Mouse (Mus musculus): Measurements from ENCODE around the gene Osbp2. TPM values are rescaled to one million over a fixed set of nuclear protein-coding genes. Genes with fewer than 3 reads are reported as not detected.

Osbp2 gene
- polyA plus RNA-seq, 1 experiment from 2014 or later, result 0.09 TPM

DNA sequence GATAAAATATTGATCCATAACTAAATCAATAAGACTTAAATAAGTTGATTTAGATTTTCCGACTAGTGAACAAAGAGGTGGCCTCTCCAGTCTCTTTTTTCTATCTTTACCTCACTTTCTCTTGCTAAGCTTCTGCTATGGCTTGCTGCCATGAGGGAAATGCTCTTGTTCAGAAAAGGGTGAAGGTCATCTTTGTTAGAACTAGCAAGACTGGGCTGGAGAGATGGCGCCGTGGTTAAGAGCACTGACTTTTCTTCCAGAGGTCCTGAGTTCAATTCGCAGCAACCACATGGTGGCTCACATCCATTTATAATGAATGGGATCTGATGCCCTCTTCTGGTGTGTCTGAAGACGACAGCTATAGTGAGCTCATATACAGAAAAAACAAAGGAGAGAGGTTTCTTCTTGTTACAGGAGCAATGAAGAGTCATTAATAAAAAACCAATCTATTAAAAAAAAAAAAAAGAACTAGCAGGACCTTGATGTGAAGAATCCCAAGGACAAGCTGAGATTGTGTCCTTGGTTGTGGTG is 167.6 kb downstream of the Osbp2 start:
- H3K36me3 ChIP-seq (ENCODE audit: control insufficient read depth, insufficient read depth), result no peaks in the 10 kb centered on the region
- H3K27me3 ChIP-seq (ENCODE audit: control insufficient read depth, insufficient read depth, low read depth, low read length), result no peaks in the 10 kb centered on the region
- no peak overlapping the region for H3K4me3 ChIP-seq (ENCODE audit: low read depth, low read length)
- H3K9ac ChIP-seq (ENCODE audit: low read depth, low read length), result no peak overlapping the region
- no peak overlapping the region for H3K4me2 ChIP-seq (ENCODE audit: low read depth, low read length)
- WGBS (ENCODE audit: insufficient replicate concordance), result 57% methylated on average over 5 of the region's 5 CpGs
- no peak overlapping the region for H3K27ac ChIP-seq (ENCODE audit: low read length)
- no peaks in the 10 kb centered on the region for H3K4me1 ChIP-seq (ENCODE audit: control insufficient read depth, low read depth, low read length)
- no peaks in the 10 kb centered on the region for H3K9me3 ChIP-seq (replicated peaks; ENCODE audit: control insufficient read depth, low read length)
- ATAC-seq (ENCODE audit: low read depth), result no peak

DNA sequence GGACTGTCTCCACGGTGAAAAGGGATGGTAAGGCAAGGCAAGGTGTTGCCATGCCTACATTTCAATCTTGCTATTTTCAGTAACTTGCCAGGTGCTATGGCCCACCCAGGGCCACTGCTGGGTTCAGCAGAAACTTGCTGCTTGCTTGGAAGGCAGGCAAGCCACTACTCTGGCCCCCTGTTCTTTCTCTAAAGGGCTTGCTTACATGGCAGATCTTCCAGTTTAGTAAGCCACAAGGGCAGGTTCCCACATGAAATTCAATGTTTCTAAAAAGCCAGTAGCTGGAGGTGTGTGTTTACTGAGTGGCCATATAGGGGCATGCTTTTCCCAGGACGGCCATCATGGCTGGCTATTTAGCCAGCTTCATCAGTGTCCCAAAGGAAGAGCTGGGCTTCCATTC is 172.0 kb downstream of the Osbp2 start:
- no peak for ATAC-seq (ENCODE audit: low read depth)
- no peak overlapping the region for H3K4me2 ChIP-seq (ENCODE audit: low read depth, low read length)
- no peaks in the 10 kb centered on the region for H3K4me1 ChIP-seq (ENCODE audit: control insufficient read depth, low read depth, low read length)
- H3K36me3 ChIP-seq (ENCODE audit: control insufficient read depth, insufficient read depth), result peaks cover 33% of the 10 kb centered on the region
- no peaks in the 10 kb centered on the region for H3K9me3 ChIP-seq (replicated peaks; ENCODE audit: control insufficient read depth, low read length)
- H3K9ac ChIP-seq (ENCODE audit: low read depth, low read length), result no peak overlapping the region
- WGBS (ENCODE audit: insufficient replicate concordance), result 72% methylated on average over 2 of the region's 2 CpGs
- no peak overlapping the region for H3K27ac ChIP-seq (ENCODE audit: low read length)
- H3K4me3 ChIP-seq (ENCODE audit: low read depth, low read length), result no peak overlapping the region
- H3K27me3 ChIP-seq (ENCODE audit: control insufficient read depth, insufficient read depth, low read depth, low read length), result no peaks in the 10 kb centered on the region

DNA sequence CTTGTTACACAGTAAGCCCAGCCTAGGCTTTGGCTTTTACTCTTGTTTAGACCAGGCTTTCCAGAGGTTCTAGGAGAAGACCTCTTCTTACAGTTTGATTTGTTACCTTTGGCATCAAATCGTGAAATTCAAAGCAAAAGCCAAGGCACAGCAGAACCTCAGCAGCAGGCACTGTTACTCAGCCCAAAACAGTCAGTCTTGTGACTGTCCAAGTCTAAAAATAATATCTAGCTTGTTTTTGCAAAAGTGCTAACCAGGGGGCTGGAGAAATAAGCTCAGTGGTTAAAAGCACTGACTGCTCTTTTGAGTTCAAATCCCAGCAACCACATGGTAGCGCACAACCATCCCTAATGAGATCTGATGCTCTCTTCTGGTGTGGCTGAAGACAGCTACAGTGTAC is 176.8 kb downstream of the Osbp2 start:
- H3K4me3 ChIP-seq (ENCODE audit: low read depth, low read length), result no peak overlapping the region
- no peak overlapping the region for H3K9ac ChIP-seq (ENCODE audit: low read depth, low read length)
- H3K4me2 ChIP-seq (ENCODE audit: low read depth, low read length), result no peak overlapping the region
- H3K9me3 ChIP-seq (replicated peaks; ENCODE audit: control insufficient read depth, low read length), result no peaks in the 10 kb centered on the region
- no peaks in the 10 kb centered on the region for H3K4me1 ChIP-seq (ENCODE audit: control insufficient read depth, low read depth, low read length)
- ATAC-seq (ENCODE audit: low read depth), result no peak
- no peak overlapping the region for H3K27ac ChIP-seq (ENCODE audit: low read length)
- no peaks in the 10 kb centered on the region for H3K27me3 ChIP-seq (ENCODE audit: control insufficient read depth, insufficient read depth, low read depth, low read length)
- WGBS (ENCODE audit: insufficient replicate concordance), result 72% methylated on average over 2 of the region's 2 CpGs
- peaks cover 50% of the 10 kb centered on the region for H3K36me3 ChIP-seq (ENCODE audit: control insufficient read depth, insufficient read depth)

DNA sequence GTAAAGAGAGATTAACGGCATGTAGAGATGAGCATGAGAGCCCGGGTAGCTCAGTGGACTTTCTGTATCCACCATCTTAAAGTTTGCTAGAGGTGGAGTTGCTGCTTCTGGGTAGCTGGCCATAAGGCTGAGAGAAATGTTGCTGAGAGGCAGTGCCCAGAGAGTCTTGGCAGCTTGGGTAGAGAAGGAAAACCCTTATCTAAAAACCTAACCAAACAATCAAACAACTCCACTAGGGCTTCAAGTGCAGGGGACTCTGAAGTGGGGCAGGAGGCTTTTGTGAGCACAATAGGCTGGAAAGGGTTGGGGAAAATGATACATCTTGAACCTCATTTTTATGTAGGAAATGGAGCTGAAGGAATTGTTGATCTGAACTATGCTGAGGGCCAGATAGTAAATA is 177.4 kb downstream of the Osbp2 start:
- Histone ChIP-seq H3K4me2 (ENCODE audit: low read depth, low read length) (no peak overlapping the region), H3K27ac (ENCODE audit: low read length) (no peak overlapping the region), H3K4me3 (ENCODE audit: low read depth, low read length) (no peak overlapping the region), H3K27me3 (ENCODE audit: control insufficient read depth, insufficient read depth, low read depth, low read length) (no peaks in the 10 kb centered on the region), H3K9me3 (replicated peaks; ENCODE audit: control insufficient read depth, low read length) (no peaks in the 10 kb centered on the region), H3K36me3 (ENCODE audit: control insufficient read depth, insufficient read depth) (peaks cover 50% of the 10 kb centered on the region), H3K4me1 (ENCODE audit: control insufficient read depth, low read depth, low read length) (no peaks in the 10 kb centered on the region), H3K9ac (ENCODE audit: low read depth, low read length) (no peak overlapping the region)
- 84% methylated on average over 2 of the region's 2 CpGs for WGBS (ENCODE audit: insufficient replicate concordance)
- ATAC-seq (ENCODE audit: low read depth), result no peak

DNA sequence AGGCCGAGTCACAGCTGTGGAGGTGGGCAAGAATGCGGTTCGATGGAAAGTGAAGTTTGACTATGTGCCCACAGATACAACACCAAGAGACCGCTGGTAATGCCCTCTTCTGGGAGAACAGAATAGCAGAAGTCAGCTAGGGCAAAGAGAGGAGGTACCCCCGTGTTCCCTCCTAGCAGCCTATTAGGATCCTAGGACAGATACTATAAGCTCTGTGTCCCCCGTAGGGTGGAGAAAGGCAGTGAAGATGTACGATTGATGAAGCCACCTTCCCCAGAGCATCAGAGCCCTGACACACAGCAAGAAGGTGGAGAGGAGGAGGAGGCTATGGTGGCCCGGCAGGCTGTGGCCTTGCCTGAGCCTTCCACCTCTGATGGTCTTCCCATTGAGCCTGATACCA is 178.3 kb downstream of the Osbp2 start:
- no peak for ATAC-seq (ENCODE audit: low read depth)
- Histone ChIP-seq H3K4me3 (ENCODE audit: low read depth, low read length) (no peak overlapping the region), H3K4me1 (ENCODE audit: control insufficient read depth, low read depth, low read length) (no peaks in the 10 kb centered on the region), H3K9me3 (replicated peaks; ENCODE audit: control insufficient read depth, low read length) (no peaks in the 10 kb centered on the region), H3K4me2 (ENCODE audit: low read depth, low read length) (no peak overlapping the region), H3K36me3 (ENCODE audit: control insufficient read depth, insufficient read depth) (peaks cover 52% of the 10 kb centered on the region), H3K27me3 (ENCODE audit: control insufficient read depth, insufficient read depth, low read depth, low read length) (no peaks in the 10 kb centered on the region), H3K27ac (ENCODE audit: low read length) (no peak overlapping the region), H3K9ac (ENCODE audit: low read depth, low read length) (no peak overlapping the region)
- 86% methylated on average over 8 of the region's 8 CpGs for WGBS (ENCODE audit: insufficient replicate concordance)

DNA sequence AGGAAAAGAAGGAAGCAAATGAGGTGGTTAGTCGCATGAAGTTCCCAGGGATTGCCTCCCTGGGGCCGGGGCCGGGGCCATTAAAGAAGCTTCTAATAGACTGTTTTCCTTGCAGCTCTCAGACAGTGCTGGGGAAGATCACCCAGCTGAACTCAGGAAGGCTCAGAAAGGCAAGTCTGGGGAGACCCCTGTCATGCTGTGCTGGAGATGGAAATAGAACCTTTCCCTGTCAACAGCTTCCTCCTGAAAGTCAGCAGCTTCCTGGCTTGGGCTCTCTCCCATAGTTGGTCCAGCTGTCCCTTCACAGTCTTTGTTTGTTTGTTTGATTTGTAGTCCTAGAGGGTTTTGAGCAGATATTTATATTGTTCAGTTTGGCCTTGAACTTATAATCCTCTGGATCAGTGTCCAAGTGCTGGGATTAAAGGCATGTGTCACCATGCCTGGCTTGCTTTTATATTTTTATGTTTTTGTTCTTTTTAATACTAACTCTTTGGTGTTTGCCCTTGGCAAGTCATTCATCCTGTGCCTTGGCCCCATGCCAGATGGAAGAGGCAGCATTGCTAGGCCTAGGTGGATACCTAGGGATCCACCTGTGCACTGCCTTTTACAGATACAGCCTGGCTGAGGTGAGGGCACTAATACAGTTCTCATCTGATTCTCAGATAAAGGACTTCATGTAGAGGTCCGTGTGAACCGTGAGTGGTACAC is 178.8 kb downstream of the Osbp2 start:
- no peak overlapping the region for H3K4me3 ChIP-seq (ENCODE audit: low read depth, low read length)
- 85% methylated on average over 5 of the region's 5 CpGs for WGBS (ENCODE audit: insufficient replicate concordance)
- no peak overlapping the region for H3K27ac ChIP-seq (ENCODE audit: low read length)
- no peak overlapping the region for H3K9ac ChIP-seq (ENCODE audit: low read depth, low read length)
- no peaks in the 10 kb centered on the region for H3K27me3 ChIP-seq (ENCODE audit: control insufficient read depth, insufficient read depth, low read depth, low read length)
- no peaks in the 10 kb centered on the region for H3K4me1 ChIP-seq (ENCODE audit: control insufficient read depth, low read depth, low read length)
- ATAC-seq (ENCODE audit: low read depth), result no peak
- H3K4me2 ChIP-seq (ENCODE audit: low read depth, low read length), result no peak overlapping the region
- H3K36me3 ChIP-seq (ENCODE audit: control insufficient read depth, insufficient read depth), result peaks cover 53% of the 10 kb centered on the region
- no peaks in the 10 kb centered on the region for H3K9me3 ChIP-seq (replicated peaks; ENCODE audit: control insufficient read depth, low read length)

DNA sequence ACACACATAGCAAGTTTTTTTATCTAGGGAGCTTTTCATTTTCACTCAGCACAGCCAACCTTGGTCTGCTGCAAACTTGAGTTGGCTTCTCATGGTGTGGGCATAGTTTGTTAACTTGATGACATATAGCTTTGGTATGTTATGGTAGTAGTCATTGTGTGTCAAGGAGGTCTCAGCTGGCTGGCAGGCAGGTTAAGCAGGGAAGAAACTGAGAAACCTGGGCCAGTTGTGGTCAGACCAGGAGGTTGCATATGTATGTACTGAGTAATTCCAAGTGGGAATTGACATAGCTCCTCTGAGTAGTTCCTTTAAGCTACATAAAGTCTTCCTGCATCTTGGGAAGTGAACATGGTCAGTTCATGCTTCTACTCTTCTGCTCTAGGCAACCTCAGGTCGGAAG is 179.5 kb downstream of the Osbp2 start:
- H3K4me3 ChIP-seq (ENCODE audit: low read depth, low read length), result no peak overlapping the region
- peaks cover 50% of the 10 kb centered on the region for H3K36me3 ChIP-seq (ENCODE audit: control insufficient read depth, insufficient read depth)
- H3K27ac ChIP-seq (ENCODE audit: low read length), result no peak overlapping the region
- no peaks in the 10 kb centered on the region for H3K4me1 ChIP-seq (ENCODE audit: control insufficient read depth, low read depth, low read length)
- ATAC-seq (ENCODE audit: low read depth), result no peak
- 90% methylated on average over 1 of the region's 1 CpGs for WGBS (ENCODE audit: insufficient replicate concordance)
- no peaks in the 10 kb centered on the region for H3K9me3 ChIP-seq (replicated peaks; ENCODE audit: control insufficient read depth, low read length)
- H3K27me3 ChIP-seq (ENCODE audit: control insufficient read depth, insufficient read depth, low read depth, low read length), result no peaks in the 10 kb centered on the region
- no peak overlapping the region for H3K4me2 ChIP-seq (ENCODE audit: low read depth, low read length)
- no peak overlapping the region for H3K9ac ChIP-seq (ENCODE audit: low read depth, low read length)

DNA sequence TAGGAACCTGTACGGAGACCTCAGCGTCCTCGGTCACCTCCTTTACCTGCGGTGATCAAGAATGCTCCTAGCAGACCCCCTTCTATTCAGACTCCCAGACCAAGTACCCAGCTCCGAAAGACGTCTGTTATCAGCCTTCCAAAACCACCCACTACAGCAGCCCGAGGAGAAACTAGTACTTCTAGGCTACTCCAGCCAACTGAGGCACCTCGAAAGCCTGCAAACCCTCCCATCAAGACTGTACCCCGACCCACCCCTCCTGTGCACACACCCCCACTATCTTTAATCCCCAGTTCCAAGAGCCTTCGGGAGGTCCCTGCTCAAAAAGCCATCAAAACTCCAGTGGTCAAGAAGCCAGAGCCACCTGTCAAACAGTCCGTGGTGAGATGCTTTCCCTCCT is 180.0 kb downstream of the Osbp2 start:
- no peaks in the 10 kb centered on the region for H3K4me1 ChIP-seq (ENCODE audit: control insufficient read depth, low read depth, low read length)
- peaks cover 45% of the 10 kb centered on the region for H3K36me3 ChIP-seq (ENCODE audit: control insufficient read depth, insufficient read depth)

DNA sequence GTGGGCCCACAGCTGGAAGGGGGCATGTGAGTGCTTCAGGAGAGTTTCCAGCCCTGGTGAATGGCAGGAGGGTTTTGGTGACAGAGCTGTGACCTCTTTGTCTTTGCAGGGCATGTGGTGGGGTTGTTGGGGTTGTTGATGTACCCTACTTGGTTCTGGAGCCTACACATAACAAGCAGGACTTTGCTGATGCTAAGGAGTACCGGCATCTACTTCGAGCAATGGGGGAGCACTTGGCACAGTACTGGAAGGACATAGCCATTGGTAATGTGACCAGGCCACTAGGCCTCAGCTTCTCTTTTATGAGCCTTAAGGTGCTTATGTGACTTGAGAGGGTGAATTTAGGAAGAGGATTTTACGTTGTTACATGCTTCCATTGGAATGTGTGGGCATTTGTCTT is 183.9 kb downstream of the Osbp2 start:
- H3K4me3 ChIP-seq (ENCODE audit: low read depth, low read length), result no peak overlapping the region
- no peak overlapping the region for H3K4me2 ChIP-seq (ENCODE audit: low read depth, low read length)
- 79% methylated on average over 3 of the region's 3 CpGs for WGBS (ENCODE audit: insufficient replicate concordance)
- H3K27ac ChIP-seq (ENCODE audit: low read length), result no peak overlapping the region
- no peaks in the 10 kb centered on the region for H3K4me1 ChIP-seq (ENCODE audit: control insufficient read depth, low read depth, low read length)
- H3K9me3 ChIP-seq (replicated peaks; ENCODE audit: control insufficient read depth, low read length), result no peaks in the 10 kb centered on the region
- no peak overlapping the region for H3K9ac ChIP-seq (ENCODE audit: low read depth, low read length)
- no peaks in the 10 kb centered on the region for H3K27me3 ChIP-seq (ENCODE audit: control insufficient read depth, insufficient read depth, low read depth, low read length)
- ATAC-seq (ENCODE audit: low read depth), result no peak
- peaks cover 39% of the 10 kb centered on the region for H3K36me3 ChIP-seq (ENCODE audit: control insufficient read depth, insufficient read depth)

More for the DNA sequence above, 180.0 kb downstream of the Osbp2 start:
- Histone ChIP-seq H3K9me3 (replicated peaks; ENCODE audit: control insufficient read depth, low read length) (no peaks in the 10 kb centered on the region), H3K27ac (ENCODE audit: low read length) (no peak overlapping the region), H3K4me3 (ENCODE audit: low read depth, low read length) (no peak overlapping the region), H3K27me3 (ENCODE audit: control insufficient read depth, insufficient read depth, low read depth, low read length) (no peaks in the 10 kb centered on the region), H3K4me2 (ENCODE audit: low read depth, low read length) (no peak overlapping the region), H3K9ac (ENCODE audit: low read depth, low read length) (no peak overlapping the region)
- no peak for ATAC-seq (ENCODE audit: low read depth)
- whole genome bisulfite sequencing (ENCODE audit: insufficient replicate concordance), result 82% methylated on average over 11 of the region's 11 CpGs

All from liver, embryonic 16.5 days (tissue).